Mouse (Mus musculus) left cerebral cortex, postnatal 14 days (tissue): Measurements from ENCODE around the gene Daam1. TPM values are rescaled to one million over a fixed set of nuclear protein-coding genes. Genes with fewer than 3 reads are reported as not detected.

Source experiments
- DNase-seq, 2 experiments: peaks; one replicate each; pipeline ENCODE4 v3.0.0; 2021 to 2022; ENCODE audit warnings: low spot score in 2 of 2, mixed read lengths in 1 of 2
- intact Hi-C: fragments of 180-260 bp; cut with DNase I; formaldehyde crosslinking; loops from one replicate; pipeline ENCODE4 v1.15.1; 2025
- long read RNA-seq, 2 experiments: library from polyadenylated mRNA; stranded (forward); transcript quantifications; one replicate each; pipeline ENCODE4 v2.0.0; 2021
- total RNA-seq, 2 experiments: library from RNA; stranded (reverse); gene quantifications; 2 replicates each; pipeline ENCODE4 v1.2.3; 2021

Gene Daam1
- 10 to 100 TPM; 65.9 to 67.3 TPM for total RNA-seq
- long read RNA-seq, experiment 1, full-length matches to known transcripts = 2 of 18 reads
- long read RNA-seq, experiment 1, partial matches to known transcripts = 2 of 18 reads
- long read RNA-seq, experiment 1, other reads (novel, unspliced or antisense) = 14 of 18 reads
- long read RNA-seq, experiment 2, full-length matches to known transcripts = 3 of 18 reads
- long read RNA-seq, experiment 2, partial matches to known transcripts = 3 of 18 reads
- long read RNA-seq, experiment 2, other reads (novel, unspliced or antisense) = 12 of 18 reads

- peak; percentile 96 to 99 for DNase-seq
- intact Hi-C loops = loop anchor here (5.0 kb wide), 5 partner anchors 87 to 217 kb away; no protein-coding TSS in a partner anchor
These were observed at the start of gene Daam1 for GRCm38 (mm10) chr12:71830607-71831257. Daam1 (plus strand) TSS chr12:71831078.

GRCm38 (mm10) chr12:71781220-71781619, 49.7 kb upstream of the Daam1 start:
- no peak for DNase-seq
- intact Hi-C loops = no loop called here

- intact Hi-C loops = no loop called here
- DNase-seq = no peak
These were observed 46.9 kb upstream of the Daam1 start for GRCm38 (mm10) chr12:71783970-71784369.

GRCm38 (mm10) chr12:71784666-71785255, 46.1 kb upstream of the Daam1 start:
- intact Hi-C loops = no loop called here
- no peak for DNase-seq

GRCm38 (mm10) chr12:71786521-71786920, 44.4 kb upstream of the Daam1 start:
- intact Hi-C loops = no loop called here
- DNase-seq = no peak

GRCm38 (mm10) chr12:71788791-71789190, 42.1 kb upstream of the Daam1 start:
- no peak for DNase-seq
- intact Hi-C loops = no loop called here

- intact Hi-C loops = no loop called here
- DNase-seq = no peak
These were observed 40.3 kb upstream of the Daam1 start for GRCm38 (mm10) chr12:71790581-71790980.

- intact Hi-C loops = no loop called here
- no peak for DNase-seq
These were observed 37.8 kb upstream of the Daam1 start for GRCm38 (mm10) chr12:71793114-71793513.

GRCm38 (mm10) chr12:71795626-71796025, 35.3 kb upstream of the Daam1 start:
- intact Hi-C loops = no loop called here
- no peak for DNase-seq

GRCm38 (mm10) chr12:71796517-71796916, 34.4 kb upstream of the Daam1 start:
- intact Hi-C loops = no loop called here
- peak in 1 of 2 experiments; percentile 24 for DNase-seq

- intact Hi-C loops = no loop called here
- DNase-seq = no peak
These were observed 23.6 kb upstream of the Daam1 start for GRCm38 (mm10) chr12:71807306-71807705.

GRCm38 (mm10) chr12:71808631-71809030, 22.2 kb upstream of the Daam1 start:
- intact Hi-C loops = no loop called here
- no peak for DNase-seq

- intact Hi-C loops = no loop called here
- DNase-seq = no peak
These were observed 21.3 kb upstream of the Daam1 start for GRCm38 (mm10) chr12:71809550-71809949.

GRCm38 (mm10) chr12:71812567-71812966, 18.3 kb upstream of the Daam1 start:
- intact Hi-C loops = no loop called here
- DNase-seq = no peak

- DNase-seq = no peak
- intact Hi-C loops = no loop called here
These were observed 17.6 kb upstream of the Daam1 start for GRCm38 (mm10) chr12:71813251-71813650.

GRCm38 (mm10) chr12:71813761-71814160, 17.1 kb upstream of the Daam1 start:
- DNase-seq = no peak
- intact Hi-C loops = no loop called here

- intact Hi-C loops = no loop called here
These were observed 10.8 kb upstream of the Daam1 start for GRCm38 (mm10) chr12:71820094-71820493.

GRCm38 (mm10) chr12:71821272-71821671, 9.6 kb upstream of the Daam1 start:
- intact Hi-C loops = no loop called here
- no peak for DNase-seq

More at GRCm38 (mm10) chr12:71820094-71820493, 10.8 kb upstream of the Daam1 start:
- DNase-seq = no peak

GRCm38 (mm10) chr12:71821743-71822142, 9.1 kb upstream of the Daam1 start:
- intact Hi-C loops = no loop called here
- DNase-seq = no peak

- intact Hi-C loops = no loop called here
- no peak for DNase-seq
These were observed 6.0 kb upstream of the Daam1 start for GRCm38 (mm10) chr12:71824927-71825326.

- no peak for DNase-seq
- intact Hi-C loops = loop anchor here (5.0 kb wide), 5 partner anchors 87 to 217 kb away; no protein-coding TSS in a partner anchor
These were observed 739 bp upstream of the Daam1 start for GRCm38 (mm10) chr12:71830139-71830538.
